Mouse (Mus musculus) bone marrow, adult 2 months (tissue): ENCODE measurements around the gene Gm9376.

Source experiments
- CTCF ChIP-seq: fragments of 200-500 bp; IDR thresholded peaks from 2 replicates; pipeline ENCODE4 v1.5.1; 2011; ENCODE audit warnings: low read length, control low read depth; ENCODE audit not compliant: control insufficient read depth, insufficient read depth
- POLR2A ChIP-seq: fragments of 200-500 bp; IDR thresholded peaks from 2 replicates; pipeline ENCODE4 v1.6.1; 2011; ENCODE audit warnings: low read depth, mild to moderate bottlenecking, control low read depth, low read length, borderline replicate concordance; ENCODE audit not compliant: control insufficient read depth

DNA sequence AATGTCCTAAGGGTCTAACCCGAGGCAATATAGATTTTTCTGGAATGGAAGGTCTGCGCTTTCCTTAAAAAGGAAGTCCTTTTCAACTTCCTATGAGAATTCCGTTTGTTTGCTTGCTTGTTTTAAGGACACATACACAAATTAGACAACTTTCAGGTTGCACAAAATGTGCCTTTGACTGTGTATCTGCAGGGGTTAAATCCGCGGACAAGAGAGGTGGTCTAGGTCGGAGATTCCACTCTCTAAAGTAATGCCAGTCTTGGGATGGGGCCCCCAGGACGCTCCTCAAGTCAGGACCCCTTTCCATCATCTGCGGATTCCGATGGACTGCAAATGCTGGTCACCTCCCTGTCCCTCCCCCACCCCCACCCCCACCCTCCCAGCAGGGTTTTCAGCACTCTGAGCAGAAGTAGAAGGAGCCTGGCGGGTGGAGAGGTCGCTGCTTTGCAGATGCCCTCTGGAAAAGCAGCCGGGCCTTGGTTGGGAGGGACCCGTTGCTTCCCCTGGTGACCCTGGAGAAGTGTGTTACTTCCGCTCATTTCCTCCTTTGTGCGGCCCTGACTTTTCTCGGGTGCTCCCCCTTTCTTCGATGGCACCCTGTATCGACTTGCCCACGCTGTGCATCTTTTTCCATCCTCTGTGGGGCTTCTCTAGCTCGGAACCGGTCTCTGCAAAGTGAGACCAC is 40.1 kb upstream of the Gm9376 start:
- no peak for TF ChIP-seq CTCF
- no peak for TF ChIP-seq POLR2A
